Mouse (Mus musculus) lung, postnatal 0 days (tissue): ENCODE data around the gene Gm10217. TPM values are rescaled to one million over a fixed set of nuclear protein-coding genes. Genes with fewer than 3 reads are reported as not detected.

Experiments
- ATAC-seq: fragments of 200-750 bp; cut with Nextera tagmentation; 2 replicates; pipeline ENCODE4 v1.8.0; 2017; ENCODE audit warnings: moderate library complexity
- DNase-seq: peaks from one replicate; pipeline ENCODE4 v3.0.0-alpha.2; 2016; ENCODE audit warnings: low spot score
- H3K27ac ChIP-seq: fragments of 300-500 bp; sonication (generic); 2 replicates; pipeline ENCODE4 v1.5.1; 2014; ENCODE audit warnings: antibody characterized with exemption, mild to moderate bottlenecking, low read length, mixed read lengths
- H3K27me3 ChIP-seq: fragments of 300-500 bp; sonication (generic); replicated peaks from 2 replicates; pipeline ENCODE4 v1.6.1; 2014; ENCODE audit warnings: low read length, mixed read lengths; ENCODE audit not compliant: insufficient read depth
- H3K36me3 ChIP-seq: fragments of 300-500 bp; sonication (generic); 2 replicates; pipeline ENCODE4 v1.6.1; 2014; ENCODE audit warnings: low read length, mixed read lengths; ENCODE audit not compliant: insufficient read depth
- H3K4me1 ChIP-seq: fragments of 300-500 bp; sonication (generic); 2 replicates; pipeline ENCODE4 v1.6.1; 2014; ENCODE audit warnings: antibody characterized with exemption, low read depth, low read length, mixed read lengths; ENCODE audit not compliant: insufficient read depth
- H3K4me2 ChIP-seq: fragments of 300-500 bp; sonication (generic); replicated peaks from 2 replicates; pipeline ENCODE4 v1.6.1; 2014; ENCODE audit warnings: low read depth, mild to moderate bottlenecking, low read length, moderate library complexity, mixed read lengths
- H3K4me3 ChIP-seq: fragments of 300-500 bp; sonication (generic); 2 replicates; pipeline ENCODE4 v1.5.1; 2014; ENCODE audit warnings: low read depth, low read length
- H3K9ac ChIP-seq: fragments of 300-500 bp; sonication (generic); replicated peaks from 2 replicates; pipeline ENCODE4 v1.6.1; 2014; ENCODE audit warnings: low read depth, mild to moderate bottlenecking
- H3K9me3 ChIP-seq: fragments of 300-500 bp; sonication (generic); 2 replicates; pipeline ENCODE4 v1.6.1; 2016; ENCODE audit warnings: low read length, mixed read lengths
- CTCF ChIP-seq: IDR thresholded peaks from 2 replicates; pipeline ENCODE4 v1.5.1; 2016; ENCODE audit warnings: antibody characterized with exemption, mild to moderate bottlenecking
- EP300 ChIP-seq: IDR thresholded peaks from 2 replicates; pipeline ENCODE4 v1.6.1; 2016; ENCODE audit warnings: antibody characterized with exemption, mild to moderate bottlenecking, control low read depth
- WGBS: fragments of 180-500 bp; shearing (Covaris S2); extraction: QIAGEN DNeasy Blood & Tissue Kit; methylation state at CpG from one replicate; pipeline ENCODE4 v1.1.7; 2014; 5-methylcytosine and 5-hydroxymethylcytosine counted together
- polyA plus RNA-seq: library from polyadenylated mRNA; unstranded; fragments of >200 nt; fragmentation: Nextera tagmentation; extraction: Ambion mirVana; gene quantifications from 2 replicates; pipeline ENCODE4 v1.2.1, GENCODE M21; 2015

The Gm10217 gene
- polyA plus RNA-seq, 1 experiment from 2014 or later = not detected

- no peak overlapping the region for H3K27ac ChIP-seq
- WGBS = 63% methylated on average over 1 of the region's 1 CpGs
Measured at GRCm38 (mm10) chr8:9876241-9876640, 12.2 kb downstream of the Gm10217 start.

GRCm38 (mm10) chr8:9879921-9880320, 15.9 kb downstream of the Gm10217 start:
- no peak for ATAC-seq
- no peak overlapping the region for H3K9ac ChIP-seq
- no peaks in the 10 kb centered on the region for H3K36me3 ChIP-seq
- H3K27me3 ChIP-seq = no peaks in the 10 kb centered on the region
- DNase-seq = no peak
- no peaks in the 10 kb centered on the region for H3K9me3 ChIP-seq
- WGBS = 67% methylated on average over 4 of the region's 4 CpGs
- H3K27ac ChIP-seq = no peak overlapping the region
- no peak overlapping the region for H3K4me2 ChIP-seq
- H3K4me1 ChIP-seq = no peaks in the 10 kb centered on the region
- no peak for TF ChIP-seq EP300
- TF ChIP-seq CTCF = no peak
- H3K4me3 ChIP-seq = no peak overlapping the region

More at GRCm38 (mm10) chr8:9876241-9876640, 12.2 kb downstream of the Gm10217 start:
- ATAC-seq (no peak), DNase-seq (no peak)
- H3K9ac ChIP-seq = no peak overlapping the region
- H3K9me3 ChIP-seq = no peaks in the 10 kb centered on the region
- H3K4me2 ChIP-seq = no peak overlapping the region
- no peaks in the 10 kb centered on the region for H3K4me1 ChIP-seq
- H3K36me3 ChIP-seq = no peaks in the 10 kb centered on the region
- no peaks in the 10 kb centered on the region for H3K27me3 ChIP-seq
- H3K4me3 ChIP-seq = no peak overlapping the region
- TF ChIP-seq EP300 (no peak), CTCF (no peak)

- Histone ChIP-seq H3K4me1 (no peaks in the 10 kb centered on the region), H3K4me3 (no peak overlapping the region), H3K9me3 (no peaks in the 10 kb centered on the region), H3K36me3 (no peaks in the 10 kb centered on the region), H3K4me2 (no peak overlapping the region), H3K27me3 (no peaks in the 10 kb centered on the region), H3K9ac (no peak overlapping the region), H3K27ac (no peak overlapping the region)
- 70% methylated on average over 4 of the region's 4 CpGs for WGBS
- no peak for TF ChIP-seq EP300
- TF ChIP-seq CTCF = no peak
- ATAC-seq (no peak), DNase-seq (no peak)
Measured at GRCm38 (mm10) chr8:9886714-9887113, 22.7 kb downstream of the Gm10217 start.

GRCm38 (mm10) chr8:9899199-9899598, 35.1 kb downstream of the Gm10217 start:
- Histone ChIP-seq H3K27me3 (no peaks in the 10 kb centered on the region), H3K9ac (no peak overlapping the region), H3K4me2 (no peak overlapping the region), H3K9me3 (no peaks in the 10 kb centered on the region), H3K27ac (no peak overlapping the region), H3K36me3 (no peaks in the 10 kb centered on the region), H3K4me1 (no peaks in the 10 kb centered on the region), H3K4me3 (no peak overlapping the region)
- no peak for ATAC-seq
- no peak for DNase-seq
- TF ChIP-seq CTCF = no peak
- TF ChIP-seq EP300 = no peak
- 78% methylated on average over 2 of the region's 2 CpGs for WGBS

GRCm38 (mm10) chr8:9899673-9900072, 35.6 kb downstream of the Gm10217 start:
- no peaks in the 10 kb centered on the region for H3K9me3 ChIP-seq
- no peak overlapping the region for H3K4me2 ChIP-seq
- H3K4me3 ChIP-seq = no peak overlapping the region
- DNase-seq (no peak), ATAC-seq (no peak)
- no peaks in the 10 kb centered on the region for H3K36me3 ChIP-seq
- no peaks in the 10 kb centered on the region for H3K27me3 ChIP-seq
- 47% methylated on average over 3 of the region's 3 CpGs for WGBS
- no peak overlapping the region for H3K27ac ChIP-seq
- TF ChIP-seq CTCF (no peak), EP300 (no peak)
- H3K4me1 ChIP-seq = no peaks in the 10 kb centered on the region
- H3K9ac ChIP-seq = no peak overlapping the region

Other genes starting within 250 kb of the Gm10217 start
- gene Fam155a, start 93.1 kb upstream of the Gm10217 start, polyA plus RNA-seq = 0.11 and 0.13 TPM in 2 replicates
- gene Lig4, start 113.4 kb downstream of the Gm10217 start, polyA plus RNA-seq = 3.4 and 3.5 TPM in 2 replicates
- 12.0 and 12.9 TPM in 2 replicates for gene Abhd13, start 113.5 kb downstream of the Gm10217 start, polyA plus RNA-seq
- gene Tnfsf13b, start 142.2 kb downstream of the Gm10217 start, polyA plus RNA-seq = 1.3 TPM in 2 replicates